Mouse (Mus musculus): ENCODE measurements around the gene Dusp27. TPM values are rescaled to one million over a fixed set of nuclear protein-coding genes. Genes with fewer than 3 reads are reported as not detected.

Gene Dusp27
- polyA plus RNA-seq (2015; fragmentation: Nextera tagmentation; extraction: Ambion mirVana), result 2.9 and 3.2 TPM in 2 replicates

GRCm38 (mm10) chr1:166127719-166128118 is at the start of gene Dusp27:
TSS of gene Dusp27 (minus strand) at chr1:166127922.
- Histone ChIP-seq H3K9me3 (no peaks in the 10 kb centered on the region), H3K27ac (0 out of 2 replicates have a peak within 1 kb of the TSS, but pooled peaks have one; percentile 19)
- ATAC-seq (ENCODE audit: insufficient read depth, low FRiP score, low read depth), result no peak

DNA sequence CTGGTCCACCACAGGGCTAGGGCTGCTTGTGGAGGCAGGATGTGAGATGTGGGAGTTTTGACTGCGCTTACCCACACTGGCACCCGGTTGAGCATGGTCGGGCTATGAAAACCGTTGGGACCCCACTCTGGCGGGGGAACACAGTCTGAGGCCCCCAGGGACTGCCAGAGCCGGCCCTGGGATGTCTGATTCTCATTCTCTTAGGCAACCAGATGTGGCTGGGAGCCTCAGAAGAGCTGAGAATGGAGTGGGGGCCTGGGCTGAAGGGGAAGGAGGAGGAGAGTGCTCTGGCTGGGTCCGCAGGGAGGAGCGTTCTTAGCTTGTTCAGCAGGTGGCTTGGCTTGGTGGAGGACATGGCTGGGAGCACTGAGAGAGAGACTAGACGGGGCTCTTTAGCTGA is 45.9 kb upstream of the Dusp27 start:
- Histone ChIP-seq H3K9me3 (no peaks in the 10 kb centered on the region), H3K4me2 (no peak overlapping the region), H3K27ac (no peak overlapping the region), H3K36me3 (no peaks in the 10 kb centered on the region), H3K27me3 (replicated peaks) (no peaks in the 10 kb centered on the region), H3K4me3 (replicated peaks) (no peak overlapping the region), H3K9ac (no peak overlapping the region), H3K4me1 (no peaks in the 10 kb centered on the region)
- no peak for ATAC-seq (ENCODE audit: insufficient read depth, low FRiP score, low read depth)
- 77% methylated on average over 9 of the region's 9 CpGs for WGBS

More at GRCm38 (mm10) chr1:166127719-166128118, at the start of gene Dusp27:
- Histone ChIP-seq H3K9ac (no peak within 1 kb of the TSS), H3K4me2 (peak within 1 kb of the TSS; percentile 19), H3K27me3 (replicated peaks) (no peaks in the 10 kb centered on the region), H3K36me3 (no peaks in the 10 kb centered on the region), H3K4me3 (replicated peaks) (0 out of 2 replicates have a peak within 1 kb of the TSS, but pooled peaks have one; percentile 0), H3K4me1 (peaks cover 11% of the 10 kb centered on the region)
- 31% methylated on average over 4 of the region's 4 CpGs for WGBS

DNA sequence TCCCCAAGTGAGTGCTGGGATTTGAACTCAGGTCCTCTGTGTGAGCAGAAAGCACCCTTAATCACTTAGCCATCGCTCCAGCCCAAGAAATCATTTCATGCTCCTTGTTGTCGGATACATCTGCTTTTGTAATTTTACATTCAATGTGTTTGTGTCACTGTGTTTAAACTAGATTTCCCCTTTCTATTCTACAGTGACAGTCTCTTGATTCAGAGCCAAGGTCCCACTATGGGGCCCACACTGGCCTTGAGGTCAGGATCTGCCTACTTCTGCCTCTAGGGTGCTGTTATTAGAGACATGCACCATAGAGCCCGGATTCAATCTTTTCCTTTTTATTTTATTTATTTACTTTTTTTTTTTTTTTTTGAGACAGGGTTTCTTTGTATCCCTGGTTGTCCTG is 45.3 kb upstream of the Dusp27 start:
- no peak for ATAC-seq (ENCODE audit: insufficient read depth, low FRiP score, low read depth)
- no peak overlapping the region for H3K4me2 ChIP-seq

DNA sequence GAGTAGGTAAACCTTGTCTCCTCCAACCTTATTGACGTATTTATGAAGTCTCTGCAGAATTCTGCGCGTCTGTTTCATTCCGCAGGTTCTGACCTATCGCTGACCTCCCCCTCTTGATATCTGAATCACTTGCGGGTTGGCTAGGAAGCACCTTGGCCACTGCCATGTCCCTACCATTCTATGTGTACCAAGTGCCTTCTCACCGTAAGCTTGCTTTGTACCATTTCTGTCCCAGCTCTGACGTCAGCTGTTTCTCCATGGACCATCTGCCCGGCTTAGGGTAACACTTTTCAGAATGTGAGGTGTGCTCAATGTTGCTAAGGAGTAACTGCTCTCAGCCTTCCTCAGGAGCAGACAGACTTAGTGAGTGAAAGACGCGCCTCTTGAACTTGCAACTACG is 43.1 kb upstream of the Dusp27 start:
- Histone ChIP-seq H3K27ac (no peak overlapping the region), H3K4me3 (replicated peaks) (no peak overlapping the region), H3K27me3 (replicated peaks) (no peaks in the 10 kb centered on the region), H3K36me3 (no peaks in the 10 kb centered on the region), H3K4me2 (no peak overlapping the region), H3K4me1 (no peaks in the 10 kb centered on the region), H3K9me3 (no peaks in the 10 kb centered on the region), H3K9ac (no peak overlapping the region)
- 92% methylated on average over 12 of the region's 12 CpGs for WGBS
- no peak for ATAC-seq (ENCODE audit: insufficient read depth, low FRiP score, low read depth)

More for the DNA sequence above, 45.3 kb upstream of the Dusp27 start:
- no peak overlapping the region for H3K27ac ChIP-seq
- H3K9ac ChIP-seq, result no peak overlapping the region
- H3K27me3 ChIP-seq (replicated peaks), result no peaks in the 10 kb centered on the region
- 78% methylated on average over 3 of the region's 3 CpGs for WGBS
- no peak overlapping the region for H3K4me3 ChIP-seq (replicated peaks)
- H3K4me1 ChIP-seq, result no peaks in the 10 kb centered on the region
- H3K36me3 ChIP-seq, result no peaks in the 10 kb centered on the region
- H3K9me3 ChIP-seq, result no peaks in the 10 kb centered on the region

GRCm38 (mm10) chr1:166169713-166170112 is 42.0 kb upstream of the Dusp27 start:
- H3K4me1 ChIP-seq, result no peaks in the 10 kb centered on the region
- no peaks in the 10 kb centered on the region for H3K27me3 ChIP-seq (replicated peaks)
- no peak overlapping the region for H3K9ac ChIP-seq
- H3K4me2 ChIP-seq, result no peak overlapping the region
- H3K4me3 ChIP-seq (replicated peaks), result no peak overlapping the region
- ATAC-seq (ENCODE audit: insufficient read depth, low FRiP score, low read depth), result no peak
- WGBS, result 85% methylated on average over 7 of the region's 7 CpGs
- no peaks in the 10 kb centered on the region for H3K9me3 ChIP-seq
- H3K27ac ChIP-seq, result no peak overlapping the region
- no peaks in the 10 kb centered on the region for H3K36me3 ChIP-seq

GRCm38 (mm10) chr1:166168017-166168416 is 40.3 kb upstream of the Dusp27 start:
- no peaks in the 10 kb centered on the region for H3K4me1 ChIP-seq
- H3K9ac ChIP-seq, result no peak overlapping the region
- no peak overlapping the region for H3K4me3 ChIP-seq (replicated peaks)
- ATAC-seq (ENCODE audit: insufficient read depth, low FRiP score, low read depth), result no peak
- no peak overlapping the region for H3K27ac ChIP-seq
- no peaks in the 10 kb centered on the region for H3K27me3 ChIP-seq (replicated peaks)
- no peaks in the 10 kb centered on the region for H3K36me3 ChIP-seq
- 92% methylated on average over 7 of the region's 7 CpGs for WGBS
- H3K4me2 ChIP-seq, result no peak overlapping the region
- no peaks in the 10 kb centered on the region for H3K9me3 ChIP-seq

DNA sequence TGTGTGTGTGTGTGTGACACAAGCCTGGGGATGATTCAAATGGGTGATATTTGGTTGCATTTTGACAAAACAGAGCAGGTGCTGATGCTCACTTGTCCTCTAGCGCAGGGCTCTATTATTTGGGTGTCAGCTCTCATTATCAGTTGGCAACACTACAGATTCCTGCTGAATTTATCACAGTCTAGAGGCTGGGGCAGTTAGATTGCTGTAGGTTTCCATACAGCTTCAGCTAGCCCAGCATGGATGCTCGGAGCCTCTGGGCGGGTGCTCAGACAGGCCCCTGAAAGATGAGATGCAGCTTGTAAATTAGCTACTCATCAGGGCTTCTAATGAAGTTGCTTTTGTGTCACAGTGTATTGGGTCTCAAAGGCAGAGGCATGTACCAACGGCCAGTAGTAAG is 39.7 kb upstream of the Dusp27 start:
- Histone ChIP-seq H3K4me3 (replicated peaks) (no peak overlapping the region), H3K9ac (no peak overlapping the region), H3K9me3 (no peaks in the 10 kb centered on the region), H3K36me3 (no peaks in the 10 kb centered on the region), H3K4me2 (no peak overlapping the region), H3K27ac (no peak overlapping the region), H3K4me1 (no peaks in the 10 kb centered on the region), H3K27me3 (replicated peaks) (no peaks in the 10 kb centered on the region)
- WGBS, result 86% methylated on average over 4 of the region's 4 CpGs
- no peak for ATAC-seq (ENCODE audit: insufficient read depth, low FRiP score, low read depth)

DNA sequence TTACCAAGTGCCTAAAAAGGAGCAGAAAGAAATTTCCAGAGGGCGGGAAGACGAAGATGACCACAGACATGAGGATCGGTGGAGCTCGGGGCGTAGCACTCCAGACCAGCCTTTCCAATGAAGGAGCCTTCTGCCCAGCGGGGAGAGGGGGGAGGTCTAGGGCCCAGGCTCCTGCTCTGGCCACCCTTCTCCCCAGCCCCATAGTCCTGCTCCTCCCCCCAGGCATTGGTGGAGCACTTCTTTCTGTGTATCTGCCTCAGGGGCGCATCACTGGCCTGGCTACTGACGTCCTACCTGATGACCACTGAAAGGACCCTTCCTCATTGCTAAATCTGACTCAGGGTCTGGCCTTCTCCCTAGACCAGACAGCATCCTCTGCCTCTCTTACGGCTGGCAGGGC is 37.4 kb upstream of the Dusp27 start:
- no peak overlapping the region for H3K4me3 ChIP-seq (replicated peaks)
- H3K27me3 ChIP-seq (replicated peaks), result no peaks in the 10 kb centered on the region
- no peaks in the 10 kb centered on the region for H3K4me1 ChIP-seq
- H3K36me3 ChIP-seq, result no peaks in the 10 kb centered on the region
- no peak overlapping the region for H3K9ac ChIP-seq
- H3K9me3 ChIP-seq, result no peaks in the 10 kb centered on the region
- ATAC-seq (ENCODE audit: insufficient read depth, low FRiP score, low read depth), result no peak
- WGBS, result 90% methylated on average over 9 of the region's 9 CpGs
- H3K4me2 ChIP-seq, result no peak overlapping the region
- no peak overlapping the region for H3K27ac ChIP-seq

DNA sequence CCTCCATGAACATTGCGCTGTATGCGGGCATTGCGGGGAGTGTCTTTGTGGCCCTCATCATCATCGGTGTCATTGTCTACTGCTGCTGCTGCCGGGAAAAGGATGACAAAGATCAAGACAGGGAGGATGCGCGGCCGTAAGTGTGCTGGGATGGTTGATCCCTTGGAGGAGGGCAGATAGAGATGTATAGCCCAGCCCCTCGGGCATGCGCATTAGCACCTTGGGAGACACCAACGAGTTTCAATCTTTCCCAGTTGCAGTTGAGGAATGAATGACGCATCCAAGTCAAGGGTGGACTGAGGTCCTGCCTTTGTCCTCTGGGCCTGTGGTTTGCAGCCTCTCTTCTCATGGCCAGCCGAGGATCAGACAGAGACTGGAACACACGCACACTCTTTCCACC is 36.9 kb upstream of the Dusp27 start:
- Histone ChIP-seq H3K4me2 (no peak overlapping the region), H3K27ac (no peak overlapping the region), H3K27me3 (replicated peaks) (no peaks in the 10 kb centered on the region), H3K9ac (no peak overlapping the region), H3K9me3 (no peaks in the 10 kb centered on the region), H3K36me3 (no peaks in the 10 kb centered on the region), H3K4me3 (replicated peaks) (no peak overlapping the region), H3K4me1 (no peaks in the 10 kb centered on the region)
- no peak for ATAC-seq (ENCODE audit: insufficient read depth, low FRiP score, low read depth)
- WGBS, result 88% methylated on average over 14 of the region's 14 CpGs

GRCm38 (mm10) chr1:166160569-166161445 is 33.1 kb upstream of the Dusp27 start:
- no peak overlapping the region for H3K4me3 ChIP-seq (replicated peaks)
- no peaks in the 10 kb centered on the region for H3K9me3 ChIP-seq
- H3K4me1 ChIP-seq, result no peaks in the 10 kb centered on the region
- peak overlapping the region; percentile 36; the same call in 1 of the 2 replicates for H3K4me2 ChIP-seq
- H3K27ac ChIP-seq, result no peak overlapping the region
- H3K27me3 ChIP-seq (replicated peaks), result peaks cover 7% of the 10 kb centered on the region
- ATAC-seq (ENCODE audit: insufficient read depth, low FRiP score, low read depth), result 0 out of 2 replicates have a peak, but pooled peaks have one; percentile 51
- 17% methylated on average over 24 of the region's 24 CpGs for WGBS
- H3K36me3 ChIP-seq, result no peaks in the 10 kb centered on the region
- no peak overlapping the region for H3K9ac ChIP-seq

GRCm38 (mm10) chr1:166160111-166160510 is 32.4 kb upstream of the Dusp27 start:
- H3K27me3 ChIP-seq (replicated peaks), result peaks cover 14% of the 10 kb centered on the region
- H3K36me3 ChIP-seq, result no peaks in the 10 kb centered on the region
- no peak overlapping the region for H3K4me3 ChIP-seq (replicated peaks)
- H3K27ac ChIP-seq, result no peak overlapping the region
- H3K4me2 ChIP-seq, result peak overlapping the region; percentile 36; the same call in 1 of the 2 replicates
- H3K4me1 ChIP-seq, result no peaks in the 10 kb centered on the region
- H3K9ac ChIP-seq, result no peak overlapping the region
- no peaks in the 10 kb centered on the region for H3K9me3 ChIP-seq
- WGBS, result 50% methylated on average over 5 of the region's 5 CpGs
- ATAC-seq (ENCODE audit: insufficient read depth, low FRiP score, low read depth), result no peak

DNA sequence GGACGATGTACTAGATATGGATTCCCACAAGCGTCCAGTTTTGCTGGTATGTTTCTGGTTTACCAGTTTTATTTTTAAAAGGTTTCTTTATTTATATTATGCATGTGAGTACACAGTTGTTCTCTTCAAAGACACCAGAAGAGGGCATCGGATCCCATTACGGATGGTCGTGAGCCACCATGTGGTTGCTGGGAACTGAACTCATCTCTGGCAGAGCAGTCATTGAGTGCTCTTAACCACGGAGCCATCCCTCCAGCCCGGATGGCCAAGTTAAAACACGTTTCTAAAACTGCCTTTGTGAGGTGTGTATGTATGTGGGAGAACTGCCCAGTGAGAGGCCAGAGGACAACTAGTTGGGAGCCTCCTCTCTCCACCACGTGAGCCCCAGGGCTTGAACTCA is 30.9 kb upstream of the Dusp27 start:
- no peak overlapping the region for H3K9ac ChIP-seq
- no peaks in the 10 kb centered on the region for H3K36me3 ChIP-seq
- peaks cover 22% of the 10 kb centered on the region for H3K27me3 ChIP-seq (replicated peaks)
- no peak overlapping the region for H3K4me2 ChIP-seq
- H3K4me1 ChIP-seq, result 0 out of 2 replicates have a peak, but pooled peaks cover 6% of the 10 kb centered on the region
- WGBS, result 54% methylated on average over 9 of the region's 9 CpGs
- H3K27ac ChIP-seq, result no peak overlapping the region
- no peak overlapping the region for H3K4me3 ChIP-seq (replicated peaks)
- H3K9me3 ChIP-seq, result no peaks in the 10 kb centered on the region
- ATAC-seq (ENCODE audit: insufficient read depth, low FRiP score, low read depth), result no peak

Measured in stomach, embryonic 15.5 days (tissue).